Mouse (Mus musculus) MEL-GATA-1-ER (cell line): ENCODE results near the gene Sapcd2.

ENCODE experiments used
- DNase-seq: peaks from one replicate; pipeline ENCODE4 v3.0.0-alpha.2; 2012; ENCODE audit warnings: low read depth; ENCODE audit errors: extremely low read depth

Sapcd2 gene

GRCm38 (mm10) chr2:25422587-25423410, 50.7 kb downstream of the Sapcd2 start, which contains the start of gene Fut7:
Gene Fut7, plus strand, starts transcription at chr2:25423267.
- DNase-seq, result no peak

- no peak for DNase-seq
These were observed 51.5 kb downstream of the Sapcd2 start for GRCm38 (mm10) chr2:25423626-25424025.

- DNase-seq, result no peak
These were observed 53.4 kb downstream of the Sapcd2 start for GRCm38 (mm10) chr2:25425481-25425880.

- DNase-seq, result peak; percentile 64
These were observed 54.6 kb downstream of the Sapcd2 start for GRCm38 (mm10) chr2:25426721-25427191.

- DNase-seq, result no peak
These were observed 55.1 kb downstream of the Sapcd2 start for GRCm38 (mm10) chr2:25427256-25427655.
